Mouse (Mus musculus) lung, embryonic 14.5 days (tissue): ENCODE measurements around the gene Camta1. TPM values are rescaled to one million over a fixed set of nuclear protein-coding genes. Genes with fewer than 3 reads are reported as not detected.
"Not testable (repeated sequence)": the region's sequence is repeated elsewhere in the genome, so short reads cannot be mapped to it uniquely, and the experiment has no call there.

Source experiments
- ATAC-seq: fragments of 200-750 bp; cut with Nextera tagmentation; 2 replicates; pipeline ENCODE4 v1.8.0; 2017; ENCODE audit warnings: mild to moderate bottlenecking, moderate TSS enrichment, moderate library complexity; ENCODE audit not compliant: insufficient read depth
- DNase-seq: peaks from one replicate; pipeline ENCODE4 v3.0.0-alpha.2; 2015
- H3K27ac ChIP-seq: fragments of 300-500 bp; sonication (generic); 2 replicates; pipeline ENCODE4 v1.5.1; 2014; ENCODE audit warnings: low read depth, mild to moderate bottlenecking, moderate library complexity
- H3K27me3 ChIP-seq: fragments of 300-500 bp; sonication (generic); 2 replicates; pipeline ENCODE4 v1.6.1; 2014; ENCODE audit warnings: low read length, control low read depth; ENCODE audit not compliant: insufficient read depth
- H3K36me3 ChIP-seq: fragments of 300-500 bp; sonication (generic); 2 replicates; pipeline ENCODE4 v1.6.1; 2014; ENCODE audit warnings: control low read depth; ENCODE audit not compliant: insufficient read depth
- H3K4me1 ChIP-seq: fragments of 300-500 bp; sonication (generic); 2 replicates; pipeline ENCODE4 v1.6.1; 2014; ENCODE audit warnings: antibody characterized with exemption, control low read depth; ENCODE audit not compliant: insufficient read depth
- H3K4me2 ChIP-seq: fragments of 300-500 bp; sonication (generic); 2 replicates; pipeline ENCODE4 v1.6.1; 2014; ENCODE audit warnings: mild to moderate bottlenecking
- H3K4me3 ChIP-seq: fragments of 300-500 bp; sonication (generic); 2 replicates; pipeline ENCODE4 v1.5.1; 2014; ENCODE audit warnings: low read depth, low read length
- H3K9ac ChIP-seq: fragments of 300-500 bp; sonication (generic); 2 replicates; pipeline ENCODE4 v1.6.1; 2014
- H3K9me3 ChIP-seq: fragments of 300-500 bp; sonication (generic); 2 replicates; pipeline ENCODE4 v1.6.1; 2016; ENCODE audit warnings: low read depth, low read length, control low read depth
- CTCF ChIP-seq: IDR thresholded peaks from 2 replicates; pipeline ENCODE4 v1.5.1; 2016; ENCODE audit warnings: antibody characterized with exemption, low read depth
- WGBS: fragments of 180-500 bp; shearing (Covaris S2); extraction: QIAGEN DNeasy Blood & Tissue Kit; methylation state at CpG from one replicate; pipeline ENCODE4 v1.1.7; 2014; 5-methylcytosine and 5-hydroxymethylcytosine counted together
- polyA plus RNA-seq: library from polyadenylated mRNA; unstranded; fragments of >200 nt; fragmentation: Nextera tagmentation; extraction: Ambion mirVana; gene quantifications from 2 replicates; pipeline ENCODE4 v1.2.1, GENCODE M21; 2014

Gene Camta1
- polyA plus RNA-seq, 1 experiment from 2014 or later: 87.5 TPM

DNA sequence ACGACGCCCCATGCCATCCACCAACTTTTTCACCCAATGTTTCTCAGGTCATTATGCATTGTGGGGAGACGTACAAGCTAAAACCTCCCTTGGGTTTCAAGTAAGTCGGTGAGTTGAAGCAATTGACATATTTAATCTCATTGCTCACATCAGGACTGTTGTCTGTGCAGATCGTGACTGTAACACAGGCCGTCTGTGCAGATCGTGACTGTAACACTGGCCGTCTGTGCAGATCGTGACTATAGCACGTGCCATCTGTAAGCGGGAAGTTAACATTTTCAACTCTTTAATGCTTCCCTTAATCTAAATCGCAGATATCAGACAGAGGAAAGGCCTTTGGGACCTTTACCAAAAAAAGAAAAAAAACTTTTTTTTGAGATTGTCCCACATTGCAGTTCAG is 947.9 kb downstream of the Camta1 start:
- no peak for ATAC-seq
- Histone ChIP-seq H3K9me3 (no peaks in the 10 kb centered on the region), H3K27ac (peak overlapping the region; percentile 86), H3K27me3 (no peaks in the 10 kb centered on the region), H3K4me2 (peak overlapping the region; percentile 64), H3K4me3 (peak overlapping the region; percentile 68), H3K9ac (peak overlapping the region; percentile 84), H3K4me1 (0 out of 2 replicates have a peak, but pooled peaks cover 6% of the 10 kb centered on the region), H3K36me3 (no peaks in the 10 kb centered on the region)
- DNase-seq: peak; percentile 58
- TF ChIP-seq CTCF: no peak
- 13% methylated on average over 12 of the region's 12 CpGs for WGBS

GRCm38 (mm10) chr4:150910164-150910951 is 951.3 kb downstream of the Camta1 start:
- ATAC-seq: peak; percentile 27; the same call in 1 of the 2 replicates
- peaks cover 18% of the 10 kb centered on the region for H3K36me3 ChIP-seq
- peak overlapping the region; percentile 65 for H3K27ac ChIP-seq
- no peaks in the 10 kb centered on the region for H3K27me3 ChIP-seq
- H3K4me2 ChIP-seq: peak overlapping the region; percentile 66
- TF ChIP-seq CTCF: no peak; the same call in 1 of the 2 replicates
- DNase-seq: no peak
- H3K4me3 ChIP-seq: peak overlapping the region; percentile 90
- 82% methylated on average over 19 of the region's 19 CpGs for WGBS
- H3K9me3 ChIP-seq: no peaks in the 10 kb centered on the region
- peak overlapping the region; percentile 26; the same call in 1 of the 2 replicates for H3K9ac ChIP-seq
- 0 out of 2 replicates have a peak, but pooled peaks cover 6% of the 10 kb centered on the region for H3K4me1 ChIP-seq

GRCm38 (mm10) chr4:150909451-150910156 is 952.1 kb downstream of the Camta1 start:
- no peaks in the 10 kb centered on the region for H3K9me3 ChIP-seq
- H3K4me2 ChIP-seq: peak overlapping the region; percentile 66
- peaks cover 24% of the 10 kb centered on the region for H3K36me3 ChIP-seq
- ATAC-seq: peak; percentile 89
- under 1% methylated on average over 56 of the region's 56 CpGs for WGBS
- no peak; the same call in 1 of the 2 replicates for TF ChIP-seq CTCF
- no peaks in the 10 kb centered on the region for H3K27me3 ChIP-seq
- DNase-seq: peak; percentile 99
- H3K27ac ChIP-seq: peak overlapping the region; percentile 83
- peak overlapping the region; percentile 90 for H3K4me3 ChIP-seq
- H3K4me1 ChIP-seq: 0 out of 2 replicates have a peak, but pooled peaks cover 6% of the 10 kb centered on the region
- peak overlapping the region; percentile 87 for H3K9ac ChIP-seq

GRCm38 (mm10) chr4:150908512-150908911 is 953.2 kb downstream of the Camta1 start:
- H3K27ac ChIP-seq, H3K27me3 ChIP-seq, DNase-seq, ATAC-seq, H3K9me3 ChIP-seq, H3K4me1 ChIP-seq: not testable (repeated sequence)
- Histone ChIP-seq H3K4me2 (peak overlapping the region; percentile 66), H3K9ac (peak overlapping the region; percentile 87; the same call in 1 of the 2 replicates), H3K36me3 (peaks cover 32% of the 10 kb centered on the region), H3K4me3 (peak overlapping the region; percentile 90; the same call in 1 of the 2 replicates)
- peak; percentile 42; the same call in 1 of the 2 replicates for TF ChIP-seq CTCF
- WGBS: 74% methylated on average over 5 of the region's 5 CpGs

DNA sequence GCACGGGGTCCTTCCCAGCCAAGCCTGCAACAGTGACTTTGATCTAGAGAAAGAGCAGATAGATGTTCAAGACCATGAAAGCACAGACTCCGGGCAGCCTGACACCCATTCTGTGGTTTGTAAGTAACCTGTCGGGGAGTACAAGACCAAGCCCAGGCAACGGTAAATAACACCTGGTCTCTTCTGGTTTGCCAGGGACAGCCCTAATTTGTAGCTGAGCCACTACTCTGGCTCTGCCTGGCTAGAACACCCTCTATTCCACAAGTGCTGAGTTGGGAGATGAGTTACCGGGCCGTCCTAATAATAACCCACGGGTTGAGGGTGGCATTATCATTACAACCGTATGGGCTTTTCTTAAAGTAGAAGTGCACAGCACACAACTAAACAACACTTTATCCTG is 954.6 kb downstream of the Camta1 start:
- Histone ChIP-seq H3K9me3 (no peaks in the 10 kb centered on the region), H3K27ac (no peak overlapping the region), H3K4me2 (no peak overlapping the region), H3K27me3 (no peaks in the 10 kb centered on the region), H3K4me1 (no peaks in the 10 kb centered on the region), H3K36me3 (peaks cover 47% of the 10 kb centered on the region), H3K9ac (no peak overlapping the region), H3K4me3 (no peak overlapping the region)
- no peak for TF ChIP-seq CTCF
- ATAC-seq (no peak), DNase-seq (no peak)
- 89% methylated on average over 8 of the region's 8 CpGs for WGBS

DNA sequence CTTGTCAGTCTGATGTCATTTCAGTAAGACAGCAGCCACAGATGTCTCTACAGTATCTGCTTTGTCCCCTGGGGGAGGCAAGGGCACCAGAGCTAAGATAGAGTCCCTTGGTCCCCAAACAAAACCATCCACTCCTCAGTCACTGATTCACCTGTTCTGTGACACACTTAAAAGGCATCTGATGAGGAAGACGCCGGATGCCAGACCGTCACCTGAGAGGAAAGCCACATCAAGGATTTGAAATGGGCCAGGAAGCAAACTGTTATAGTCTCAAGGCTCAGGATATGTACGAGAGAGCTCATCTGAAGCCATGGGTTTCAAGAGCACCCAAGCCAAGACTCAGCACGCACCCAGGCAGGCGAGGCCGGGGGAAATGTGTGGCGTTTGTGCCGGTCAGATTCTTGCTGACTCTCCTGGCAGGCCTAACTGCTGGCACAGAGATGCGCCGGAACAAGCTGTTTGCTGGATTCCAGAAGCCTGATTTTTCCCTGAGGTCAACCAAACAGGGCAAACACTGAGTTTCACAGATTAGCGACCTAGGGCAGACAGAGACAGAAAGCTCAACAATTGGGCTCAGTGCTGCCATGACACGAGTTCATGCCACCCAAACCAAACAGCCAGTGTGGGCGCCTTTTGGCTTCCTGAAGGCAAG is 958.5 kb downstream of the Camta1 start:
- H3K4me1 ChIP-seq: no peaks in the 10 kb centered on the region
- no peak for DNase-seq
- no peaks in the 10 kb centered on the region for H3K27me3 ChIP-seq
- H3K36me3 ChIP-seq: peaks cover 83% of the 10 kb centered on the region
- H3K9ac ChIP-seq: no peak overlapping the region
- no peak overlapping the region for H3K27ac ChIP-seq
- WGBS: 92% methylated on average over 14 of the region's 14 CpGs
- H3K4me2 ChIP-seq: no peak overlapping the region
- H3K4me3 ChIP-seq: no peak overlapping the region
- no peak for TF ChIP-seq CTCF
- no peaks in the 10 kb centered on the region for H3K9me3 ChIP-seq
- ATAC-seq: no peak

DNA sequence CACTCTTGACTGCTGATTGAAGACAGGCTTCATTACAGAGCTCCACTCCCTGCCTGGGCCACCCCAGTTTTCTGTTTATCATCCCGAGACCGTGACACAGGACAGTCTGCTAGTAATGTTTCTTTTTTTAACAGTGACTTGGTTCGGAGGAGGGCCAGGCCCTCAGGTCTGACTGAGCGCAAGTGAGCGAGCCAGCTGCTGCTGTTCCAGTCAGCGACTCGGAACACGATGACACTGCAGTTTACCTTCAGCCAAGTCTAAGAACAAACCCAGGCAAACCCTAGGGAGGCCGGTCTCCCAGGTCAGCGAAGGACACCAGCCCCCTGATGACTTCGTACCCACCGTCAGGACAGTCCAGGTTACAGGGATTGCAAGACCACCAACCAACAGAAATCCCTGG is 959.6 kb downstream of the Camta1 start:
- no peak for DNase-seq
- TF ChIP-seq CTCF: no peak
- peaks cover 87% of the 10 kb centered on the region for H3K36me3 ChIP-seq
- no peaks in the 10 kb centered on the region for H3K27me3 ChIP-seq
- no peak overlapping the region for H3K4me2 ChIP-seq
- H3K9me3 ChIP-seq: no peaks in the 10 kb centered on the region
- no peak for ATAC-seq
- H3K27ac ChIP-seq: no peak overlapping the region
- H3K9ac ChIP-seq: no peak overlapping the region
- H3K4me1 ChIP-seq: no peaks in the 10 kb centered on the region
- 87% methylated on average over 12 of the region's 12 CpGs for WGBS
- no peak overlapping the region for H3K4me3 ChIP-seq
